Mouse (Mus musculus): ENCODE measurements at regions not wholly inside any gene's neighbourhood (a gene's known extent, or its start where the extent isn't known, plus 50 kb on each side); places are given as distances from the start of the nearest gene placed in this dataset.

DNA sequence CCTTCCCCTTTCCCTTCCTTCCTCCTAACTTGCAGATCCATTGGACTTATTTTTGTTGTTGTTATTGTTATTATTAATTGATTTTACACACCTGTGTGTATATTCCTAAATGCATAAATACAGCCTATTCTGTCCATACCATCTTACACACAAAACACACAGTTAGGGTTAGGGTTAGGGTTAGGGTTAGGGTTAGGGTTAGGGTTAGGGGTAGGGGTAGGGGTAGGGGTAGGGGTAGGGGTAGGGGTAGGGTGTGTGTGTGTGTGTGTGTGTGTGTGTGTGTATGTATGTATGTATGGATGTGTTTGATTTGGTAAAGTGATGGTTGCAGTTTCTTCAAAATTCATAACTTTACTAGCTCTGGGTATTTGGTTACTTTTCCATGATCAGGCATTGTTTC lies 892.5 kb upstream of the Cdh18 start:
- ATAC-seq (replicated peaks; ENCODE audit: insufficient number of reproducible peaks, low FRiP score, low TSS enrichment, poor library complexity, severe bottlenecking): peak; percentile 87

DNA sequence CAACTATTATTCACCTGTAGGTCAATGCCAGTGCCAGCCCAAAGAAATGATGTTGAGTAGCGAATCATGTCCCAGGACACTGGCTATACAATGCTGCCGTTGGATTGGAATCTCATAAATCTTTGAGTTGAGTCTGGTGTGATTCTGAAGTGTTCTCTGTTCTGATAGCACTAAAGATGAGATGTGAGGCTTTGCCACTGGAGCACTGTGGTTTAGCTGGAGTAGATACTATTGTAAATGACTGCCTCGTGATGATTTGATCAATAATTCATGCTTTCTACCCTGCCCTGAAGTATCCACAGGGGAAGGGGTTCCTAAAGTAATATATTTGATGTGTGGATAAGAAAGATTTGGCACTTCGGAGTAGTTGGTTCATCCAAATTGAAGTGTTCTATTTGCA lies 884.6 kb upstream of the Cdh18 start:
- ATAC-seq (replicated peaks; ENCODE audit: insufficient number of reproducible peaks, low FRiP score, low TSS enrichment, poor library complexity, severe bottlenecking): no peak

DNA sequence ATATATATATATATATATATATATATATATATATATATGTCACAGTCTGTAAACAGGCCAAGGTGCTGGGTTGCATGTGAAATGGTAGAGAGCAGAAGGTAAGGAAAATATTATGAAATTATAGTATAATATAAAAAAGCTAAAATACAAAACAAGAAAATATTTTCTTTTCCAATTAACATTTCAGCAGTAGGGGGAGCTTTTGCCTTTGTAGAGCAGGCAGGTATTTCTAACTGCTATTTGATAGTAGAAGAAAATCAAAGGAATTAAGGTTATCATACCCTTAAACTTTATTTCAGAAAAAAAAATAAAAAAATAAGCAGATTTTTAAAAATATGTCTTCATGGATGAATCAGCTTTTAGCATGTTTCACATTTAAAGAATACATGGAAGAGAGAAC lies 879.1 kb upstream of the Cdh18 start:
- no peak for ATAC-seq (replicated peaks; ENCODE audit: insufficient number of reproducible peaks, low FRiP score, low TSS enrichment, poor library complexity, severe bottlenecking)

DNA sequence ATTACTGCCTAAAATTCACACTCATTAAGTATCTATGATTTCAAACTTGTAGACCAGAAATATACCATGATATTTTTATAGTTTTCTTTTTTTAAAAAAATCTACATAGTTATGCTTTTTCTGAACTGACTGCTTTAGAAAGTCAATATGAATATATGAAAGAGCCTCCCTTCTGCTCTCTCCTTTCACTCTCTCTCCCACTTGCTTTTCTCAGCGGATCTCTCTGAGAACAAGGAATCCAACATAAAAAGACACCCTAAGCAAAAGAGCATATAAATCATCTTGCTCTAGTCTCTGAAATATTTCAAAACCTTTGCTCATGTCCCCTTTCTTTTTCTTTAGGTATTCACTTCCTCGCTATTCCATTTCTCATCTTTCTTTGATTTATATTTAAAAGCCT lies 864.7 kb upstream of the Cdh18 start:
- ATAC-seq (replicated peaks; ENCODE audit: insufficient number of reproducible peaks, low FRiP score, low TSS enrichment, poor library complexity, severe bottlenecking): no peak

All from monocyte, adult 5-6 weeks (primary cell).